Mouse (Mus musculus) ES-Bruce4 (cell line): ENCODE data around the gene Ythdf1.

Experiments
- CTCF ChIP-seq: IDR thresholded peaks from one replicate; pipeline ENCODE4 v1.8.1; 2011; ENCODE audit warnings: low read depth, low read length
- EP300 ChIP-seq: IDR thresholded peaks from 2 replicates; pipeline ENCODE4 v1.6.1; 2011; ENCODE audit warnings: low read depth, low read length; ENCODE audit not compliant: insufficient read depth
- POLR2A ChIP-seq: IDR thresholded peaks from one replicate; pipeline ENCODE4 v1.8.1; 2011; ENCODE audit warnings: low read length; ENCODE audit not compliant: insufficient read depth

DNA sequence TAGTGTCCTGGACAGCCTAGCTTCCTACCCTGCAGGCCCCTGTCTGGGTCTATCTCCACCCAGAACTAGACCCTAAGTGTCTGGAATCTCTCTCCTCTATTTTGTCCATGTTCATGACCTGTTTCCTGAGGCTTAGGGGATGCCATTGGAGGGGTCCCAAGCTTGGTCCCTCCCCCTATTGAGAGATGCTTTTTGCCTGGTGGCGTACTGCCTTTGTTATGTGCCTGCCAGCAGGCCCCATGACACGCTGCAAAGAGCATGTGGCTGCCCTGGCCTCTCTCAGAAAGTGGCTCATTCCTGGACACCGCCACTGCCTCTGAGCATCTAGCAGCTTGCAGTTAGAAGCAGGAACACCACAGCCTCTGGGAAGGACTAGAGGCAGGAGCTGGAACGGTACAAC lies 8.0 kb upstream of the Ythdf1 start, which contains the start of gene Birc7:
- TF ChIP-seq CTCF, result no peak
- no peak for TF ChIP-seq POLR2A
- no peak for TF ChIP-seq EP300
